Mouse (Mus musculus): Measurements from ENCODE around the gene Rptor.

Rptor gene

GRCm38 (mm10) chr11:119942201-119942726 lies 339.6 kb downstream of the Rptor start:
- DNase-seq, result no peak

DNA sequence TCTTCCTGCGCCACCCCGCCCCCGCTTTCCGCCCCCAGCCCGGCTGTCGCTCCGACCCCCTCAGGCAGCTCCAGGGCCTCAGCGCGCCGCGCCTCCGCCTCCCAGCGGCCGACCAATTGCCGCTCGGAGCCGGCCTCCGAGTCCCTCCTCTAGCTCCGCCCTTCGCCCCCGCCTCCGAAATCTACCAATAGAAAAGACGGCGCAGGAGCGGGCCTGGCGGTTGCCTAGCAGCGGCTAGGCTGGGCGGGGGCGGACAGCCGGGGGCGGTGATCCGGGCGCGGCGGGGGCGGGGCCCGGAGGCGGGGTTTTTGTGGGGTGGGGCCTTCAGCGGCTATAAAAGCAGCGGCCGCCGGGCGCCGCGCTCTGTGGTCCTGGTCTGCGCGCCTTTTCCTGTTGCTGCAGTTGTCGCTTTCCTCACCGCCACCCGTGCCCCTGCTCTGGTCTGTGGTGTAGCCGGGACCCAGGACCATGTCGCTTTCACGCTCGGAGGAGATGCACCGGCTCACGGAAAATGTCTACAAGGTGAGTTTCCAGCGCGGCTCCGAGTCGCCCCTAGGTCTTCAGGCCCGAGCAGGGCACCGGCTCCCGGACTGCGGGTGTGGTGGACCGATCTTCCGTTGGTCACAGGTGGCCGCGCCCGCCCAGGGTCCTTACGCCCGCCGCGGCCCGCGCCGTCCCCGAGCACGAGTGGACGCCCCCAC lies 340.2 kb downstream of the Rptor start, which contains the start of gene Baiap2:
TSS of gene Baiap2 (plus strand) at position 37 of the 701 bp plus-strand sequence.
- DNase-seq, result peak; percentile 99

DNA sequence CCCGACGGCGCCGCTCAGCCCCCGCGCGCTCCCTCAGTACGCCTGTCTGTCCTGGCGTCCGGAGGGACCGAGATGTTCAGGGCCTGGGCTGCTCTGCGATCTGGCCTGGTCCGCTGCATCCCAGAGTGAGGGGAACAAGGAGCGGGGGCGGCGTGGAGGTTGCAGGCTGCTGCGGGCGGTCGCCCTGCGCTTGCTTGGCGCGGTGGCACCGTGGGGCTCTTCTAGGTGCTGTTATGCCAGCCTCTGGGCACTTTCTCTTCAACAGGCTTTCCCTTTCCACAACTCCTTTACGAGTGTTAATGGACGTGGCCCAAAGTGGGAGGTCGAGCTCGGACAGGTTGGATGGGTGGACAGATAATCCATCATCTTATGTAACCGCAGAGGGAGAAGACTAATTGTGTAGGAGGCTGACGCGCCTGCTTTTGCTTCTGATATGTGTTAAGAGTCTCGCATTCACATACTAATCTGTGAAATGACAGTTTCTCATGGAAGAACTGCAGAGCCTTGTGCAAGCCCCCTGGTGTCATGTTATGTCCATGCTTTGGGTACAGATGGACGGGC lies 340.8 kb downstream of the Rptor start:
- DNase-seq, result peak; percentile 73

DNA sequence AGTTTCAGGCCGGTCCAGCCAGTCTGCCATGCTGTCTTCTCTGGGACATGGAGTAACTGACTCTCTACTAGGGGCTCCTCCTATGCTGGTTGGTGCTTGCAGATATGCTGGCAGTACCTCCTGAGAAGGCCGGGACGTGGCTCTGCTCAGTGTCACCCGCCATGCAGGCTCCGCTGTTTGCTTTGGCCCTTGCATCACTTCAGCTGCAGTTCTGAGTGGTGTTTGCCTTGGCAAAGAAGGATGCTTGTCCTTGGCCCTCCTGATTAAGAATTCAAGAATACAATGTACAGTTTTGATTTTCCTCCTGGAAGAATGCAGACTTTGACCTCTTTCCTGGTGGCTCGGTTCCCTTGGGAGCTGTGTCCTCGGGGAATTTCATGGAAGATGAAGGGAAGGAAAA lies 342.6 kb downstream of the Rptor start:
- DNase-seq, result peak; percentile 43

DNA sequence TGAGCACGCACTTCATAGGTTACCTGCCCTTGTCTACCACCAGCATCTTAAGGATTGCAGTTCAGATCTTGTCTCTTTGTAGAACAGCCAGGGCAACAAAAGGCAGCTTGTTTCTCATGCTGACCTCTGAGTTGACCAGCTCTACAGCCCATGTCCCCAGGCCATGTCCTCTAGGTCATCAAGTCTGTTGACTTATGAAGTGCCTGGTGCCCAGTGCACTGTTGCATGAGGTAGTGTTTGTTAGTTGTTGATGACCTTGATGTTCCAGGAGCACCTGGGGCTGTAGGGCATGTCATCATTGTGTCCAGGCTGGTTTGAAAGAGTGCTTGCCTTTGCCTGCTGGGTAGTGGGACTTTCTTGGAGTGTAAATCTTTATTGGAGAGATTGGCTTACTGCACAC lies 344.7 kb downstream of the Rptor start:
- DNase-seq, result no peak

DNA sequence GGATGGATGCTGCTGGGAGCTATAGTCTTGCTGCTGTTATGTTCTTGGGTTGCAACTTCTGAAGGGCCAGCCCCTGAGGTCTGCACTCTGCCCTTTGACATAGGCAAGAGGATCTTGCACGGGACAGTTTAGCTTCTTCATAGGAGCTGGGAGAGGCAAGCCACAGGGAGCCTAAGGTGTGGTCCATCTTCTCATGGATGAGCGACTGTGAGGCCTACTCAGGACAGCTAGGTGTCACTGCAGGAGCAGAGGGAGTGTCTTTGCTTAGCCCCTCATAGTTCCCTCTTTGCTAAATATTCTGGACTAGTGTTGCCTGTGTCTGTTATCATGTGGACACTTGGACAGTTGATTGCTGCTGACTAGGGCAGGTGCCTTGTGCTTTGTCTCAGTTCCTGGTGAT lies 345.2 kb downstream of the Rptor start:
- no peak for DNase-seq

DNA sequence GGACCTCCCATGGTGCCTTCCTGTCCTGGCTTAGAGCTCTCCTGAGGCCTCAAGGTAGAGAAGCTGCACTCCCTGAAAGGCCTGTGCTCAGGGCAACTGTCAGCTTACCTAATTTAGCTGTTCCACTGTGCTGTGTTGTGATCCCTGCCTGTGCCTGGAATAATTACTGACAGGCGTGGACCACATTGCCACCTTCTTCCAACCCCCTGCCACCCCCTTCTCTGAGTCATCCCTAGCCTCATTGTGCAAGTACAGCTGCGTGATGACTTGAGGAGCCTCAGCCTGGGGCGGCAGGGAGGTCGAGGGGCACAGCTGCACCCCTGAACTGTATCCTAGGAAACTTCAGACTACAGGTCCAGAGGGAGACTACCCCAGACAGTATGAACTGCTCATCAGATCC lies 345.6 kb downstream of the Rptor start:
- no peak for DNase-seq

DNA sequence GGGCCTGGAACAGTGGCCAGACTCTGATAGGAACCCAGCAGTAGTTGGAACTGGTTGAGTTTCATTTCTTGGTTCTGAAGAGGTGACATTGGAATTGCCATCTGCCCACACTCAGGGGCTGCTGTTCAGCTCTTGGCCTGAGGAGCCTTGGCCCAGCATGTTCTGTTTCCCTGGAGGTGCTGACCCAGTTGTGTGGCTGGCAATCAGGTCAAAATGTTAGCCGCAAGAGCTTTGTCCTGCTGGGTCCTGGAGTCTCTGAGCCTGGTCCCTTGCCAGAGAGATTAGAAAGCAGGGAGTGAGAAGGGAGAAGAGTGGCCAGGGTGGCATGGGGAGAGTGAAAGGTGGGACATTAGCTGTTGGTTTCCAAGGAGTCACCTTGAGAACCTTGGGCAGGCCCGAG lies 346.1 kb downstream of the Rptor start:
- peak; percentile 75 for DNase-seq
